Mouse (Mus musculus): ENCODE measurements around the gene Ptpn21.

DNA sequence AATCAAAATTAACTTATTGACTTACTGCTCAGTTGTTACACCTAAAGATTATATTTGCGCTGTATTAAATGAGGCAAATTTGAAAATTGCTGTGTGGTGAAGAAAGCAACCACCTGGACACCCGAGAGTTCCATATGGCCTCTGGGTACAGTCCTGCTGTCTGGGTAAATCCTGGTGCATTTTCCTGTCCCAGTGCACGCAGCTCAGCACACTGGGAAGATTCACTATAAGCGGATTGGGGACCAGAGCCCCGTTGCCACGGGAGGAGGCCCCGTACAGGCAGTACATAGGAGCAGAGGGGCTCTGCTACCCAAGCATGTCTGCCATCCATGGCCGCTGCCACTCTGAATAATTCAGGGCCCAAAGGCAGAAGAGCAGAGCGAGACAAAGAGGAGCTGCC is 35.6 kb downstream of the Ptpn21 start:
- no peak for TF ChIP-seq CTCF (IDR thresholded peaks at IDR 0.05; ENCODE audit: borderline replicate concordance, insufficient read depth, low read depth, low read length)
- TF ChIP-seq POLR2A (IDR thresholded peaks at IDR 0.05; ENCODE audit: borderline replicate concordance, insufficient read depth, low read length) = no peak
